Mouse (Mus musculus) ovary, postnatal 10 days (tissue): ENCODE data around the gene Fyn.

ENCODE experiments used
- DNase-seq: peaks from one replicate; pipeline ENCODE4 v3.0.0; 2022; ENCODE audit warnings: low spot score

Fyn gene

GRCm38 (mm10) chr10:39612989-39613831 lies 244.6 kb downstream of the Fyn start:
- DNase-seq, result peak; percentile 56

- no peak for DNase-seq
These were observed 245.3 kb downstream of the Fyn start for GRCm38 (mm10) chr10:39613973-39614372.

- no peak for DNase-seq
These were observed 246.0 kb downstream of the Fyn start for GRCm38 (mm10) chr10:39614676-39615075.
